Mouse (Mus musculus) bone marrow macrophage, adult 2 months (primary cell): ENCODE results near the gene Ntsr1.

ENCODE experiments used
- CTCF ChIP-seq: IDR thresholded peaks from 2 replicates; pipeline ENCODE4 v1.5.1; 2012; ENCODE audit warnings: low read depth, mild to moderate bottlenecking, low read length, moderate library complexity
- POLR2A ChIP-seq: IDR thresholded peaks from 2 replicates; pipeline ENCODE4 v1.6.1; 2012; ENCODE audit warnings: mild to moderate bottlenecking, low read depth, low read length, borderline replicate concordance

- TF ChIP-seq CTCF = no peak
- TF ChIP-seq POLR2A = no peak
Observed at GRCm38 (mm10) chr2:180459437-180459836, 40.3 kb upstream of the Ntsr1 start.
